Mouse (Mus musculus) CD4-positive helper T cell, adult 2 months (primary cell): ENCODE data around the gene Slc39a2.
A peak's percentile ranks its signal among the peaks of the same experiment; 100 is the strongest.
"Not testable (repeated sequence)": the region's sequence is repeated elsewhere in the genome, so short reads cannot be mapped to it uniquely, and the experiment has no call there.

ENCODE experiments used
- DNase-seq: peaks from one replicate; pipeline ENCODE4 v3.0.0-alpha.2; 2012; ENCODE audit warnings: low read depth, missing footprints, low spot score

Gene Slc39a2

GRCm38 (mm10) chr14:51892191-51892939, at the start of gene Slc39a2:
Gene Slc39a2 (plus strand): TSS chr14:51892889.
- no peak for DNase-seq

DNA sequence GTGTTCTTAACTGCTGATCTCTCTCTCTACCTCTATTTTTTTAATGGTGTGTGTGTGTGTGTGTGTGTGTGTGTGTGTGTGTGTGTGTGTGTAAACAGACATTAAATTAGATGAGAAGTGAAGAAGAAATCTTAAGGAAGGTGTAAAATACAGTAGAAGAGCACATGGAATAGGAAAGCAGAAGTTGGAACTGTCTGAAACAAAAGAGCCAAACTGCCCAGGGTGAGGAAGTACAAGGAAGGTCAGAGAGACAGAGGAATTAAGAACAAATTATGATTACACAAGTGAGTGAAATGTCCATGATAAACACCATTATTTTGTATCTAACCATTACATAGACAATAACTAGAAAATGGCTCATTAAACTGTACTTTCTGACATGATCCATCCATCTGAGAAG, 48.8 kb upstream of the Slc39a2 start:
- DNase-seq, result no peak

GRCm38 (mm10) chr14:51846566-51846965, 46.1 kb upstream of the Slc39a2 start:
- DNase-seq, result no peak

- peak; percentile 12 for DNase-seq
Measured at GRCm38 (mm10) chr14:51851006-51851405, 41.7 kb upstream of the Slc39a2 start.

GRCm38 (mm10) chr14:51853399-51853798, 39.3 kb upstream of the Slc39a2 start, which contains the start of gene Ear6:
Gene Ear6 (plus strand): TSS chr14:51853699.
- DNase-seq, result no peak

DNA sequence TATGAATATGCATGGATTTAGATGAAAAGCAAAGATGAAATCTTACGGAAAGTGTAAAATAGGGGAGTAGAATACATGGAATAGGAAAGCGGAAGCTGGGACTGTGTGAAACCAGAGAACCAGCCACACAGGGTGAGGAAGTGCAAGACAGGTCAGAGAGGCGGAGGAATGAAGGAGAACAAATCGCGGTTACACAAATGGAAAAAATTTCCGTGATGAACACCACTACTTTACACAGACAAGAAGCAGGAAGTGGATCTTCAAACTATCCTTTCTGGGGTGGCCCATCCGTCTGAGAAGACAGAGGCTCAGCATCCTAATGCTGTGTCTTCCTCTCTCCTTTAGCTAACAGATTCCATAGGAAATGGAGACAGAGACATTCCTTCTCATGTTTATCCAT, 37.4 kb upstream of the Slc39a2 start:
- DNase-seq, result peak; percentile 10

- DNase-seq, result not testable (repeated sequence)
Measured at GRCm38 (mm10) chr14:51863603-51864002, 29.1 kb upstream of the Slc39a2 start.

DNA sequence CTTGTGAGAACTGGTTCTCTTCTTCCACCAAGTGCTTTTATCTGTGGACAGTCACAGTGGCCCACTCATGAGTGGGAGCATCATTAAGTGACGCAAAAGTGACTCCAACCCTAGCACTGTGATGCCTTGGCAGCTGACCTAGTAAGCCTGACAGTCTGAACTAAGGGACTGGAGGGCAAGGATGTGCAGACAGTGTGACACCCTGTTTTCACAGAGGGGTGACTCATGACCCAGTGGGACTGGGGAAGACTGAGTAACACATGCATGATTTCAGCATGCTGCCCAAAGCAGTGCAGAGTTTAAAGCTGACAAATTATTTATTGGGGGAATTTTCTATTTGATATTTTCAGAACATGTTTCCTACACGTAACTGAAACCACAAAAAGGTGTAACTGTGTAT, 21.9 kb upstream of the Slc39a2 start:
- no peak for DNase-seq

- DNase-seq, result no peak
Measured at GRCm38 (mm10) chr14:51871741-51872140, 20.9 kb upstream of the Slc39a2 start.

- DNase-seq, result no peak
Measured at GRCm38 (mm10) chr14:51877517-51877916, 15.2 kb upstream of the Slc39a2 start.

DNA sequence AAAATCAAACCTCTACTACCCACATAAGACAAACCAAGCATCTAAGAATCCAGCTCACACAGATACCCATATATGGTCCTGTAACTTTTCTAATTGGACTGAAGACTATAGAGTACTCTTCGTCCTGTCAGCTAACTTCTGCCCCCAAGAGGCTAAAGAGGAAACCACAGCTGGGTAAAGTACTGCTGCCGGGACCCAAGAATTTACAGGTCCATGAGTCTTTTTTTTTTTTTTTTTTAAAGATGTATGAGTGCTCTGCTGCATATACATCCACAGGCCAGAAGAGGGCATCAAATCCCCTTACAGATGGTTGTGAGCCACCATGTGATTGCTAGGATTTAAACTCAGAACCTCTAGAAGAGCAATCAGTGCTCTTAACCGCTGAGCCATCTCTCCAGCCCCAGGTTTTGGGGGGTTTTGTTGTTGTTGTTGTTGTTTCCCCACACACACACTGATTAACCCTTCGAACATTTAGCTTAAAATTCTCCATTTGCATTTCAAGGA, 9.1 kb upstream of the Slc39a2 start:
- DNase-seq, result peak; percentile 95

GRCm38 (mm10) chr14:51884031-51884544, 8.6 kb upstream of the Slc39a2 start:
- no peak for DNase-seq

DNA sequence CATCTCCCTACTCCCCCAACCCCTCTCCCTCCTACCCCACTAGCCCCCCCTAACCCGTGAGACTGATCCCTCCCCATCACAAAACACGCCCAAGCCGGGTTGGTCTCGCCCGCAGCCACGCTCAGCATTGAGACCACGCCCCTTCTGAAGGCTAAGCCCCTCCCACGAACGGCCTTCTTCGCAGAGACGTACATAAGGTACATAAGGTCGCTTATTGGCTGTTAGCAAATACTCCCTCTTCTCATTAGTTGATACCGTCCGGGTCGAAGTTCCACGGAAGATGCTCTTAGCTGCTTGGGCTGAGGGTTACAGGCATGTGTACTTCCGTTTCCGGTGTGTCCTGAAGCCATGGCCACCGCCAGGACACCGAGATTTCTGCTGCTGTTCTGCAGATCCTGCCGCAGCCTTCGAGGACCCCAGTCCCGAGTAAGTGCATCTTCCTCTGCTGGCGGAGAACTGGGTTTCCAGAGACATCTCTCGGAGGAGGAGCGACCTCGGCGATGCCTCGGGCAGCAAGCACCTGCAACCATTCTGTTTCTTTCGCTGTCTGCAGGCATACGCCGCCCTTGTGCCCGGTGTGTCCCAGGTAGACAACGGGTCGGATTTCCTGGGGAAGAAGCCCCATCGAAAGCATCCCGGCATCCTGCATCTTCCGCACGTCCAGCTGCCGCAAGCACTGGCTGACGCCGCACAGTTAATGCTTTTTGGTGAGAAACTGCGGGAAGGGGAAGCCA, 7.9 kb upstream of the Slc39a2 start, which contains the start of gene Mettl17:
TSS of gene Mettl17 (plus strand) at position 245 of the 734 bp plus-strand sequence.
- peak; percentile 98 for DNase-seq

DNA sequence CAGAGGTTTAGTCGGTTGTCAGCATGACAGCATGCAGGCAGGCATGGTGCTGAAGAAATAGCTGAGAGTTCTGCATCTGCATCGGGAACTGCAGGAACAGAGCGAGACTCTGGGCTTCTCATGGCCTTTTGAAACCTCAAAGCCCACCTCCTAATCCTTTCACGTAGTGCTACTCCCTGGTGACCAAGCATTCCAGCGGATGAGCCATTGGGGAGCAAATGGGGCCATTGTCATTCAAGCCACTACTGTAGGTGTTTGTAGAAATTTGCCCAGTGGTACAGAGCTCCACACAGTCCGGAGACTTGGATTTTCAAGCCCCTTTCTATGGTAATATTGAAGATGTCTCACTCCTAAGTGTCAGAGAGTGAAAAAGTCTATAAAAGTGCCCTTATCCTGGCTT, 6.6 kb upstream of the Slc39a2 start:
- DNase-seq, result no peak

DNA sequence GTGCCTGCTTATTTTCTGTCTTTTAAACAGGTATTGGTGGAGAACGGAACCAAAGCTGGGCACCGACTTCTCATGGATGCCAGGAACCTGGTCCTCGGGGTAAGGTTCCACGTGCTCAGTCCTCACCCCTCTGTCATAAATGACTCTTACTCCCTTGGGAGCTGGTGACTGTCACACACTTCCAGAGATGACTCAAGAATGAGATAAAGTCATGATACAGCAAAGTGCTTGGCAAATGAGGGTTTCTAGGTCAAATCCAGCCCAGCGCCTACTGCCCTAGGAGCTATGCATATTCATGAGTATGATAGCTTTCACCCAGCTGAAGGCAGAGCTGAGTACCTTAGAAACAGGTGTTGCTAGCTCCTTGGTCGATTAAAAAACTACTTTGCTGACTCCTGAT, 2.9 kb upstream of the Slc39a2 start:
- no peak for DNase-seq

GRCm38 (mm10) chr14:51893094-51893794, 555 bp downstream of the Slc39a2 start:
- no peak for DNase-seq

DNA sequence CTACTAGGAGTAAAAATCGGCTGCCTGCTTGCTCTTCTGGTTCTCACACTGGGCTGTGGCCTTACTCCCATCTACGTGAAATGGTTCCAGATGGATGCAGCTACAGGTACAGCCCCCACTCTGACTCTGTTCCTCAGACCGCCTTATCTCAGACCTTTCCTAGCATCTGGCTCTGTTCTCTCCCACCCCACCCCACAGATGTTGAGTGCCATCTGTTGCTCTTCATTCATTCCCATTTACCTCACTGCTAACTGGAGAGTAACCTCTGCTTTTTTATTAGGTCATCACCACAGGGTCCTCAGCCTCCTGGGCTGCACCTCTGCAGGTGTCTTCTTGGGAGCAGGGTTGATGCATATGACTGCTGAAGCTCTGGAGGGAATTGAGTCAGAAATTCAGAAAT, 1.1 kb downstream of the Slc39a2 start:
- DNase-seq, result no peak

DNA sequence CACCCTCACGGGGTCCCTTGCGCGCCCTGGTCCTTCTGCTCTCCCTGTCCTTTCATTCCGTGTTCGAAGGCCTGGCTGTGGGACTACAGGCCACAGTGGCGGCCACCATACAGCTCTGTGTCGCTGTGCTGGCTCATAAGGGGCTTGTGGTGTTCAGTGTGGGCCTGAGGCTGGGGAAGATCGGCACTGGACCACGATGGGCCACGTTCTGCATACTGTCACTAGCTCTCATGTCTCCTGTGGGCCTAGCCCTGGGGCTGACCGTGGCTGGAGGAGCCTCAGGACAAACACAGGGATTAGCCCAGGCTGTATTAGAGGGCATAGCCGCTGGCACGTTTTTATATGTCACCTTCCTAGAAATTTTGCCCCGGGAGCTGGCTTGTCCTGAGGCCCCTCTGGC, 2.4 kb downstream of the Slc39a2 start:
- DNase-seq, result no peak

GRCm38 (mm10) chr14:51896019-51896418, 3.3 kb downstream of the Slc39a2 start:
- DNase-seq, result no peak

DNA sequence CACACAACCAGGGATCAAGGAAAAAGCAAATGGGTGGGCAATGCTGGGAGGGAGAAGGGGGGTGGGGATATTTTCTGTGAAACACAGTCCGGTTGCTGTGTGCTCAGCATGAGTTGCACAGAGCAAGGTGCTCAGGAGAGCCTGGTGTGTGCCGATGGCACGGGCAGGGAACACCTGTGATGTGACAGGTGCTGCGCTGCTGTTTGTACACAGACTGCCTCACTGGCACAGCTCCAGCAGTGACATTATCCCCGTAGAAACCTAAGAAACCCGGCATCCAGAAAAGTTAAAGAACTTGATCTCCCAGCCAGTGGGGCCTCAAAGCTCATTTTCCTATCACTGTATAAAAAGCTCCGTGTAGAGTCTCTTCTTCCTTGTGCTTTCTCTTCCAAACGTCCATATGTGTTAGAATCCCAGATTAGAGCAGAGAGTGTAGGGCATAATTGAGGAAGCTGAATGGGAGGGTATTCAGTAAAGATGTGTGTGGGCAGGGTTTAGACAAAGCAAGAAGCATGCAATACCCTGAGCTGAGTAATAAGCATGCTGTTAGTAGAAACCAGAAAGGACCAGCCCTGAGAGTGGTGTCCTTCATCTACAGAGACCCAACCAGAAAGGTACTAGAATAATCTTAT, 4.0 kb downstream of the Slc39a2 start:
- DNase-seq, result no peak

DNA sequence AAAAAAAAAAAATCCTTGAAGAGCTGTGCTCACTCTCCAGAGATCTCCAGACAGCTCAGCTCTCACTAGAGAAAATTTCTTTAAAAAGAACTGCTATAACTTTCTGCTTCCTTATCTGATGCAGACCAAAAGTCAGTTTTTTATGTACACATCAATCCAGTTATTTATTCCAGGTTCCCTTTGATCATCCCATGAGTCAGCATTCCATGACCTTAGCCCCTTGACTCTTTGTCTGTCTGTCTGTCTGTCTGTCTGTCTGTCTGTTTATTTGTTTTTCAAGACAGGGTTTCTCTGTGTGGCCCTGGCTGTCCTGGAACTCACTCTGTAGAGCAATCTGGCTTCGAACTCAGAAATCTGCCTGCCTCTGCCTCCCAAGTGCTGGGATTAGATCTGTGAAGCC, 6.7 kb downstream of the Slc39a2 start:
- no peak for DNase-seq
